Mouse (Mus musculus): ENCODE measurements at regions not wholly inside any gene's neighbourhood (a gene's known extent, or its start where the extent isn't known, plus 50 kb on each side); places are given as distances from the start of the nearest gene placed in this dataset.
"Not testable (repeated sequence)": the region's sequence is repeated elsewhere in the genome, so short reads cannot be mapped to it uniquely, and the experiment has no call there.

GRCm38 (mm10) chr15:16909396-16909795 lies 180.8 kb downstream of the Cdh9 start:
- Histone ChIP-seq H3K4me1 (ENCODE audit: control insufficient read depth, insufficient read depth, low read length) (no peaks in the 10 kb centered on the region), H3K27ac (ENCODE audit: insufficient read depth, low read length) (no peak overlapping the region), H3K4me3 (ENCODE audit: insufficient read depth, low read length) (no peak overlapping the region)
- no peak for TF ChIP-seq POLR2A (IDR thresholded peaks at IDR 0.05; ENCODE audit: extremely low read depth, insufficient read depth, low read length)
- TF ChIP-seq CTCF (IDR thresholded peaks at IDR 0.05; ENCODE audit: extremely low read depth, insufficient read depth, low read length): no peak

GRCm38 (mm10) chr15:16909941-16910340 lies 181.4 kb downstream of the Cdh9 start:
- not testable (repeated sequence) for H3K4me3 ChIP-seq (ENCODE audit: insufficient read depth, low read length); H3K4me1 ChIP-seq (ENCODE audit: control insufficient read depth, insufficient read depth, low read length); H3K27ac ChIP-seq (ENCODE audit: insufficient read depth, low read length)

DNA sequence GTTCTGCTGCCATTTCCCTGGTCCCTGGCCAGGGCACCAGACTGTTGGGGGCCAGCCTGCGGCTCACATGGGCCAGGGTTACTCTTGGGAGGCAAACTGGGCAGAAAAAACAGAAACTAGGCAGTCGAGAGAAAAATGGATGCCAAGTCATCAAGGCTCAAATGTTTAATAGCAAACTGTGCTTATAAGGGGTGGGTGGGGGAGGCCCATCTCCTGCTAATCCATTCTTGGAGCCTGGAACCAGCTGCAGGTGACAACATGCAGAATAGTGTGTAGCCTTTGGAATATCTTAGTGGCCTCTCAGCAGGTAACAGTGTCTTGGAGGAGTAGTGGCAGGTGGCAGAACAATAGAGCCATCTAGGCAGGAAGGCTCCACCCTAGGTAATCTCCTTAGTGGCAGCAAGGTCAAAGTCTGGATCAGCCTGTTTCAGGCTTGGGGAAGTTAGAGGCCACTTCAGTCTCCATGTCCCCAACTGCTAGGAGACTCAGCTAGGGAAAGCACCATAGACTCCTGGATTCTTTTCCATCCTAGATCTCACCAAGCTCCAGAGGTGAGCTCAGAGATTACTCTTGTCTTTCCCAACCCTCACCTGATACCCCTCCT lies 186.5 kb downstream of the Cdh9 start:
- Histone ChIP-seq H3K4me1 (ENCODE audit: control insufficient read depth, insufficient read depth, low read length) (no peaks in the 10 kb centered on the region), H3K27ac (ENCODE audit: insufficient read depth, low read length) (no peak overlapping the region), H3K4me3 (ENCODE audit: insufficient read depth, low read length) (no peak overlapping the region)
- TF ChIP-seq CTCF (IDR thresholded peaks at IDR 0.05; ENCODE audit: extremely low read depth, insufficient read depth, low read length) (no peak), POLR2A (IDR thresholded peaks at IDR 0.05; ENCODE audit: extremely low read depth, insufficient read depth, low read length) (no peak)

- Histone ChIP-seq H3K27ac (ENCODE audit: insufficient read depth, low read length) (no peak overlapping the region), H3K4me3 (ENCODE audit: insufficient read depth, low read length) (no peak overlapping the region), H3K4me1 (ENCODE audit: control insufficient read depth, insufficient read depth, low read length) (no peaks in the 10 kb centered on the region)
- TF ChIP-seq CTCF (IDR thresholded peaks at IDR 0.05; ENCODE audit: extremely low read depth, insufficient read depth, low read length) (no peak), POLR2A (IDR thresholded peaks at IDR 0.05; ENCODE audit: extremely low read depth, insufficient read depth, low read length) (no peak)
Observed at GRCm38 (mm10) chr15:16923246-16923645, 194.7 kb downstream of the Cdh9 start.

DNA sequence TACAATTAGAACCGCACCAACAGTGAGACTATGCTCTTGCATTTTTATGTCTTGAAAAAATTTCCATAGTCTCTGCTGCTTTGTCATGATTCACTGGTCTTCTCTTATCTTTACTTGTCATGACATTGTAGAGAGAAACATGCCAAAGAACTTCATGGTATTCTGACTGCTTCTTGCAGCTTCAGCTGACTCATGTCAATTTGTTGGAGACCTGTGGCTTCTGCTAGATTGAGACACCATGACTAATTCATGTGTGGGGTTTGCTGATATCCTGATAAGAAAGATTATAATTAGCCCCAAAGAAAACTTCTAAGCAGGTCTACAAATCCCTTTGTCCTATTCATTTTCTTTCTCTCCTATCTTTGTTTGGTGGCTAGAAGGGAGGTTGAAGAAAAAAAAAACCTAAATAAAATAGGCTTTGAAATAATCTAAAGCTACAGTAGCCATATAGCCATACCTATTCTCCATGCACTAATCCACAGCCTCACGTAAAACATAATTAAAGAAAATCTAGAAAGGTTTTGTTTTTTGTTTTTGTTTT lies 204.7 kb downstream of the Cdh9 start:
- H3K27ac ChIP-seq (ENCODE audit: insufficient read depth, low read length): no peak overlapping the region
- no peaks in the 10 kb centered on the region for H3K4me1 ChIP-seq (ENCODE audit: control insufficient read depth, insufficient read depth, low read length)
- no peak overlapping the region for H3K4me3 ChIP-seq (ENCODE audit: insufficient read depth, low read length)
- TF ChIP-seq CTCF (IDR thresholded peaks at IDR 0.05; ENCODE audit: extremely low read depth, insufficient read depth, low read length): no peak
- TF ChIP-seq POLR2A (IDR thresholded peaks at IDR 0.05; ENCODE audit: extremely low read depth, insufficient read depth, low read length): no peak

DNA sequence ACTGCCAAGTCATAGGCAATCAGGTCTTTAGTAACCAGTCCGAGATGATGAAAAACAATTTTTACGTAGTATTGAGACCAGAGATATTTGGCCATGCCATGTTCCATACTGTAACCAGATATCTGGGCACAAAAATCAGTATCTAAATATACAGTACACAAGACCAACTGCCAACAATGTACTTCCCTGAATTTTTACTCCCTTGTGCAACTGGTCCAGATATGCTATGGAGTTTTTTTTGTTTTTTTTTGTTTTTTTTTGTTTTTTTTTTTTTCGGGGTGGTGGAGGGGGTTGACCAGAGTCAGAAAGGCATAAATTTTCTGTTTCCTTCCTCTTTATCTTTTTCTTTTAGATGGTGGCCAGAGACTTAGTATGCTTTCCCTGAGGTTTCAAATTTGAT lies 205.9 kb downstream of the Cdh9 start:
- TF ChIP-seq CTCF (IDR thresholded peaks at IDR 0.05; ENCODE audit: extremely low read depth, insufficient read depth, low read length) (no peak), POLR2A (IDR thresholded peaks at IDR 0.05; ENCODE audit: extremely low read depth, insufficient read depth, low read length) (no peak)
- Histone ChIP-seq H3K4me1 (ENCODE audit: control insufficient read depth, insufficient read depth, low read length) (no peaks in the 10 kb centered on the region), H3K27ac (ENCODE audit: insufficient read depth, low read length) (no peak overlapping the region), H3K4me3 (ENCODE audit: insufficient read depth, low read length) (no peak overlapping the region)

DNA sequence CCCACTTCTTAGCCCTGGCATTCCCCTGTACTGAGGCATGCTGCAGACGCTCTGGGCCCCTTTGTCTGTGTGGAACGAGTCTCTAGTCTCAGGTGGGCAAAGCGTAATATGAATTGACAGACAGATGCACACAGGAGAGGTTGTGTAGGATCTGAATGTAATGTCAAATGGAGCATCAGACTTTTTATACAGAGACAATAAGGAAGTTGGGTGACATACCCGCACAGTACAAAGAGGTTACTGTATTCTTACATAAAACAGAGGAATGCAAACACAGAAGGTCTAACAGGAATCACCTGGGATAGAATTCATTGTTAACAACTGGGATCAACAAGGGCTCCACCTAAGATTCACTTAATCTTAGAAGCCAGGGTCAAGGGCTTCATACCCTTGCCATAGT lies 247.3 kb downstream of the Cdh9 start:
- H3K27ac ChIP-seq (ENCODE audit: insufficient read depth, low read length); H3K4me3 ChIP-seq (ENCODE audit: insufficient read depth, low read length); H3K4me1 ChIP-seq (ENCODE audit: control insufficient read depth, insufficient read depth, low read length): not testable (repeated sequence)

- Histone ChIP-seq H3K27ac (ENCODE audit: insufficient read depth, low read length) (no peak overlapping the region), H3K4me1 (ENCODE audit: control insufficient read depth, insufficient read depth, low read length) (no peaks in the 10 kb centered on the region), H3K4me3 (ENCODE audit: insufficient read depth, low read length) (no peak overlapping the region)
- TF ChIP-seq POLR2A (IDR thresholded peaks at IDR 0.05; ENCODE audit: extremely low read depth, insufficient read depth, low read length): no peak
- no peak for TF ChIP-seq CTCF (IDR thresholded peaks at IDR 0.05; ENCODE audit: extremely low read depth, insufficient read depth, low read length)
Observed at GRCm38 (mm10) chr15:16990848-16991247, 262.3 kb downstream of the Cdh9 start.

GRCm38 (mm10) chr15:16995667-16996066 lies 267.1 kb downstream of the Cdh9 start:
- no peak overlapping the region for H3K4me3 ChIP-seq (ENCODE audit: insufficient read depth, low read length)
- H3K4me1 ChIP-seq (ENCODE audit: control insufficient read depth, insufficient read depth, low read length): no peaks in the 10 kb centered on the region
- TF ChIP-seq CTCF (IDR thresholded peaks at IDR 0.05; ENCODE audit: extremely low read depth, insufficient read depth, low read length) (no peak), POLR2A (IDR thresholded peaks at IDR 0.05; ENCODE audit: extremely low read depth, insufficient read depth, low read length) (no peak)
- no peak overlapping the region for H3K27ac ChIP-seq (ENCODE audit: insufficient read depth, low read length)

- no peaks in the 10 kb centered on the region for H3K4me1 ChIP-seq (ENCODE audit: control insufficient read depth, insufficient read depth, low read length)
- H3K27ac ChIP-seq (ENCODE audit: insufficient read depth, low read length): no peak overlapping the region
- H3K4me3 ChIP-seq (ENCODE audit: insufficient read depth, low read length): no peak overlapping the region
- no peak for TF ChIP-seq POLR2A (IDR thresholded peaks at IDR 0.05; ENCODE audit: extremely low read depth, insufficient read depth, low read length)
- no peak for TF ChIP-seq CTCF (IDR thresholded peaks at IDR 0.05; ENCODE audit: extremely low read depth, insufficient read depth, low read length)
Observed at GRCm38 (mm10) chr15:17006139-17006538, 277.6 kb downstream of the Cdh9 start.

GRCm38 (mm10) chr15:17007811-17008210 lies 279.3 kb downstream of the Cdh9 start:
- no peak overlapping the region for H3K27ac ChIP-seq (ENCODE audit: insufficient read depth, low read length)
- no peak for TF ChIP-seq POLR2A (IDR thresholded peaks at IDR 0.05; ENCODE audit: extremely low read depth, insufficient read depth, low read length)
- no peak for TF ChIP-seq CTCF (IDR thresholded peaks at IDR 0.05; ENCODE audit: extremely low read depth, insufficient read depth, low read length)

More at GRCm38 (mm10) chr15:17007811-17008210, 279.3 kb downstream of the Cdh9 start:
- Histone ChIP-seq H3K4me1 (ENCODE audit: control insufficient read depth, insufficient read depth, low read length) (no peaks in the 10 kb centered on the region), H3K4me3 (ENCODE audit: insufficient read depth, low read length) (no peak overlapping the region)
